Mouse (Mus musculus): ENCODE results near the gene C2.
"Not testable (repeated sequence)": the region's sequence is repeated elsewhere in the genome, so short reads cannot be mapped to it uniquely, and the experiment has no call there.

C2 gene

DNA sequence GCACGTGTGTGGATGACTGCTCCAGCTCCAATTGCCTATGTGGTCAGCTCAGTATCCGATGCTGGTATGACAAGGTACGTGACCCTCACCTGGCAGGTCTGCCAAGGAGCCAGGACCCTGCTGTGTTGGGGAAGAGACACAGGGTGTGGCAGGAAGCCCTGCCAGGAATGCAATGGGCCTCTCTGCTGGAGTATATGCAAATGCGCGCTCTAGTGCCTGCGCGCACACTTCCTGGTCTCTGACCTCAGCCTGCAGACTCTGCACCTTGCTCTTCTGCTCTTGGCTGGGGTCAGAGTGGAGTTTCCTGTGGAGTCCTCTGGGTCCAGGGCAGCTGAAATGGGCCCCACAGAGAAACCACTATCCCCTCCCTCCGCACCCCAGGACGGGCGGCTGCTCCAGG is 12.9 kb upstream of the C2 start:
- DNase-seq: no peak

DNA sequence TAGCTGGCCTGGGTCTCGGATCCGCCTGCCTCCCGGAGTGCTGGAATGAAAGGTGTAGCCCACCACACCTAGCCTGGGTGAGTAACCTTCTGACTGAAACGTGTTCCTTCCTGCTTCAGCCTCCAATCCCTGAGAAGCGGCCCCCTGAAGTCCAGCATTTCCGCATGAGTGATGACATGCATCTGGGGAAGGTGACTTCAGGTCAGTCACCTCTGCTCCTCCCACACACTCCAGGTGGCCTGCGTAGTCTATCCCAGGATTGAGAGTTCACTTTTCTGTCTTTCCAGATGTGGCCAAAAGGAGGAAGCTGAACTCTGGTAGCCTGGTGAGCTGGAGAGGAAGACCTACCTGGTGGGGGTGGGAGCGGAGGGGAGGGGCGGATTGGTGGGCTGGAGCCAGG is 4.8 kb upstream of the C2 start:
- DNase-seq: no peak

DNA sequence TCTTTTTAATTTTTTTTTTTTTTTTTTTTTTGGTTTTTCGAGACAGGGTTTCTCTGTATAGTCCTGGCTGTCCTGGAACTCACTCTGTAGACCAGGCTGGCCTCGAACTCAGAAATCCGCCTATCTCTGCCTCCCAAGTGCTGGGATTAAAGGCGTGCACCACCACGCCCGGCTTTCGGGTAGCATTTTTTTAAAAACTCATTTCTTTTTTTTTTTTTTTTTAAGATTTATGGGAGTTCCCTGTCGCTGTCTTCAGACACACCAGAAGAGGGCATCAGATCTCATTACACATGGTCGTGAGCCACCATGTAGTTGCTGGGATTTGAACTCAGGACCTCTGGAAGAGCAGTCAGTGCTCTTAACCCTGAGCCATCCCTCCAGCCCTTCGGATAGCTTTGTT is 3.9 kb upstream of the C2 start:
- not testable (repeated sequence) for DNase-seq

DNA sequence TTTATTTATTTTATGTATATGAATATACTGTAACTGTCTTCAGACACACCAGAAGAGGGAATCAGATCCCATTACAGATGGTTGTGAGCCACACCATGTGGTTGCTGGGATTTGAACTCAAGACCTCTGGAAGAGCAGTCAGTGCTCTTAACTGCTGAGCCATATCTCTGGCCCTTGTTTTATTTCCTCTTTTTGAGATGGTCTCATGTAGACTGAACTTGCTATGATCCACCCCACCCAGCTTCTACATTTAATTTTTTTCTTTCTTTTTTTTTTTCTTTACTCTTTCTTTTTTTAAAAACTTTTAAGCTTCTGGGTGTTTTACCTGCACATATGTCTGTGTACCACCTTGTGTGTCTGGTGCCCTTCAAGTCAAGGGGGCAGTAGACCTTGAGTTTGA is 2.8 kb upstream of the C2 start:
- not testable (repeated sequence) for DNase-seq

DNA sequence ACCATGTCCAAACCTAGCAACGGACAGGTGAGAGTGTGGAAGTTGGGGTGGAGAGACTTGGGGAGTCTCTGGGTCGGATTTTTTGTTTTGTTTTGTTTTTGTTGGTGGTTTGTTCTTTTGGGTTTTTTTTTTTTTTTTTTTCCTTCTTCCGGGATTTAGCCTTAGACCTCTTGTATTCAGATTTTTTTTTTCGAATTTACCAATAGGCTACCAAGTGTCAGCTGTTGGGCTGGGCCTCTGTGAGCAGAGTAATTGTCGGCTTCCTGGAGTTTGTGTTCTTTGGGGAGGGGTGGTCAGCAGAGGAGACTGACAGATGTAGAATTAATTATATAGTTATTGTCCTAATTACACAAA is 1.8 kb upstream of the C2 start:
- no peak for DNase-seq

DNA sequence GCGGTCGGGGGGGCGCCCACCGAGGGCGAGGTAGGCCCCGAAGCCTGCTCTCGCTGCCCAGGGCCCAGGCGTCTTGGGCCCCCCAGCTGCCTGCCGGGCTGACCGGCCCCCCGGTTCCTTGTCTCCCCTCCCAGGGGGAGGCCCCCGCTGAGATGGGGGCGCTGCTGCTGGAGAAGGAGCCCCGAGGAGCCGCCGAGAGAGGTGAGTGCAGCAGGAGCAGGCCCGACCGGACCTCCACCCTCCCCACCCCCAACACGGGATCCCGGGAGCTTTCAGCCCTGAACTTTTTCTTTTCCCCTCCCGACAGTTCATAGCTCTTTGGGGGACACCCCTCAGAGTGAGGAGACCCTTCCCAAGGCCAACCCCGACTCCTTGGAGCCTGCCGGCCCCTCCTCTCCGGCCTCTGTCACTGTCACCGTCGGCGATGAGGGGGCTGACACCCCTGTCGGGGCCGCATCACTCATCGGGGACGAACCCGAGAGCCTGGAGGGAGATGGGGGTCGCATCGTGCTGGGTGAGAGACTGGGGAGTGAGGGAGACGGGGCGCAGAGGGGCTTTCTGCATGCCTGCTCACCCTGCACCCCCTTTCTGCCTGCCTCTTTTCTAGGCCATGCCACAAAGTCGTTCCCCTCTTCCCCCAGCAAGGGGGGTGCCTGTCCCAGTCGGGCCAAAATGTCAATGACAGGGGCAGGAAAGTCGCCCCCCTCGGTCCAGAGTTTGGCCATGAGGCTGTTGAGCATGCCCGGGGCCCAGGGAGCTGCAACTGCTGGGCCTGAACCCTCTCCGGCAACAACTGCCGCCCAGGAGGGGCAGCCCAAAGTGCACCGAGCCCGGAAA is 1.2 kb upstream of the C2 start:
- DNase-seq: peak; percentile 56

DNA sequence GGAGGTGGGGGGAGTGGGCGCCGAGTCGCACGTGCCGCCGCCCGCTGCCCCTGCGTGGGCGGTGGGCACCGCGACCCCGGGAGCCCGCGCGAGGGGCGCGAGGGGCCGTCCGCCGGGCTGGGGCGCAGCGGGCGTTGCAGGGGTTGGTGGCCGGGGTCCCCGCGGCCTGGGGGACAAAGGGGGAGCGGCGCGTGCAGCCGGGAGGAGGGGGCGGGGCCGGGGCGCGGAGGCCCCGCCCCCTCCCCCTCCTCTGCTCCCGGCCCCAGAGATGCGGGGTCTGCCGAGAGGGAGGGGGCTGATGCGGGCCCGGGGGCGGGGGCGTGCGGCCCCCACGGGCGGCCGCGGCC is 614 bp upstream of the C2 start:
- no peak for DNase-seq

DNA sequence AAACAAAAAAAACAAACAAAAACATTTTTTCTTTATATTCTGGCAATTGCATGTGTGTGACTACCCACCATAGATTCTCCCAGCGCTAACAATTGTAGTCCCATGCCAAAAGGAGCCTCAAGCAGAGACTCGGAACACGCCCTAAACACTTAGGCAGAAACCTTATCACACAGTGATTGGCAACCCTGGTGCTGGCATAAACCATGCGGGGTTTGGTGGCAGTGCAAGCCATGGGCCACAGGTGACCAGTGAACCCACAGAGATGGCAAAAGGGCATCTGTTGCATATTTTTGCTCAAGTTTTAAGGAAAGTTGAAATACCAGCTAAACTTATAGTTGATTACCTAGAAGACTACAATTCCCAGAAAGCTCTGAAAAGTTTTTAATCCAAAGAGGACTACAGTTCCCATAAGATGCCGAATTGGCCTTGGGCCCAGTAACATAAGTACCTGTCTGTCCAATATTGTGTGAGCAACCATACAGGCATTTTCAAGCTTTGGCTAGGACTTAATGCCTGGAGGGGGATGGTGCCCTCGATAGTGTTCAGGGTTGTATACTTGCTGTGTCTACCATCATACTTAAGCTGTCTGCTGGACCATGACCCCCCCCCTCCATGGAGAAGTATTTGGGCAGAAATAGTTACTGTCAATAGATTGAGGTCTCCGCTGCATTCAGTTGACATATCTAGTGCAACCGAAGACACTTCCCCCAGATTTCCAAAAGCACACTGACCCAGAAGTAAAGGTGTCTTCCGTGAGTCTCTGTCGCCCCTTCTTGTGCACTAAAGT is 499 bp downstream of the C2 start:
- DNase-seq: no peak

DNA sequence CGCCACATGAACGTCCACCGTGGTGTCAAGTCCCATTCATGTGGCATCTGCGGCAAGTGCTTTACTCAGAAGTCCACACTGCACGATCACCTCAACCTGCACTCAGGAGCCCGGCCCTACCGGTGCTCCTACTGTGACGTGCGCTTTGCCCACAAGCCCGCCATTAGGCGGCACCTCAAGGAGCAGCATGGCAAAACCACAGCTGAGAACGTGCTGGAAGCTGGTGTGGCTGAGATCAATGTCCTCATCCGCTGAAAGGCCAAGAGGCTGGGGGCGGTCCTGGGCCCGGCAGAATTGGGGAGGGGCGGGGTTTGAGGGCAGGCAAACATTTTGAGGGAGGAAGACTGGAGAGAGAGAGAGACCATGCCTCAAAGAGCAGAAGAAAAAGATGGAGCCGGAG is 1.7 kb downstream of the C2 start:
- DNase-seq: no peak

DNA sequence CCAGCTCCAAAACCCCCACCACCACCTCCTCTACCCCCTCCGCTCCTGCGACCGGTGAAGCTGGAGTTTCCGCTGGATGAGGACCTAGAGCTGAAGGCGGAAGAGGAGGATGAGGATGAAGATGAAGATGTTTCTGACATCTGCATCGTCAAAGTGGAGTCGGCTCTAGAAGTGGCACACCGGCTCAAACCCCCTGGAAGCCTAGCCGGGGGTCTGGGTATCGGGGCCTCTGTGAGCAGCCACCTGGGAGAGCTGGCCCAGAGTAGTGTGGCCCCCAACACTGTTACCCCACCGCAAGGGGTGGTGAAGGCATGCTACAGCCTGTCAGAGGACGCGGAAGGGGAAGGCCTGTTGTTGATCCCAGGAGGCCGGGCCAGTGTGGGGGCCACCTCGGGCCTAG is 2.3 kb downstream of the C2 start:
- no peak for DNase-seq

DNA sequence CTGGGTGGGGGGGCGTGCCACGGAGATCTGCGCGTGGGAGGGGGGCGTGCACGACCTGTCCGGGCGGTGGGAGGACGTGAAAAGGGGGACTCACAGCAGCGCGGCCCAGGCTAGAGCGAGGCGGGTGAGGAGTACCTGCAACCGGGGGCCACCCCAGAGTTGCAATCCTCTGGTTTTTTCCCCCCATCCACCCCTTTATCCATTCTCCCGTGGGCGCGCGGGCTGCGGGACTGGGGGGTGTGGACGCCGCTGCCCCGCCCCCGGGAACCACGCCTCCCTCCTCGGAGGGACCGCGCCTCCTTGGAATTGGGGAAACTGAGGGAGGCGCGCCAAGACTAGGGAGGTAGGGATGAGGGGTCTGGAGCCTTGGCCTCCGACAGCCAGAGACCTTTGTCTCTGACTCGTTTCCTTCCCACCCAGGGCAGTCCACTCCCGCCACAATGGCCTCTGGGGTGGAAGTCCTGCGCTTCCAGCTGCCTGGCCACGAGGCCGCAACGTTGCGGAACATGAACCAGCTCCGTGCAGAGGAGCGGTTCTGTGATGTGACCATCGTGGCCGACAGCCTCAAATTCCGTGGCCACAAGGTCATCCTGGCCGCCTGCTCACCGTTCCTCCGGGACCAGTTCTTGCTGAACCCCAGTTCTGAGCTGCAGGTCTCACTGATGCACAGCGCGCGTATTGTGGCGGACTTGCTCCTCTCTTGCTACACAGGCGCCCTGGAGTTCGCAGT is 3.1 kb downstream of the C2 start:
- peak; percentile 38 to 56 for DNase-seq

DNA sequence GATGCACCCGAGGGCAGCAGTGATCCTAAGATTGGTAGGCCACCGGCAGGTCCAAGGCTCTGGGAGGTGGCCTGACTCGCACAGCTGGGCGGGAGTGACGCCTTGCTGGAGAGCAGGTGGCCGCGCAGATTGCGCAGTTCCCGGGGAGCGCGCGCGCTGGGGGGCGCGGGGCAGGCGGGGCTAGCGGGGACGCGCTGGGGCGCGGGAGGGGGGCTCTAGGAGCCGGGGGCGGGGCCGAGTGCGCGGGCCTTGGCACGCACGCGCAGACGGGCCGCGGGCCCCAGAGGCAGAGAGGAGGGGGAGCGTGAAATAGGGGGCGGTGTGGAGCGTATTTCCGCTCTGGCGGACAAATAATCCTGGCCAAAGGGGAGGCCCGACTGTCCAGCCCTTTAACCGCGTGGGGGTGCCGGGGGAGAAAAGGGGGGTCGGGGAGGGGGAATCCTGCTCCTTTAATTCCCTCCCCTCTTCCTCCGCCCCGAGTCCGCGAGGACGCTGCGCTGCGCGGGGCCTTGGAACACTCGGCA is 3.9 kb downstream of the C2 start:
- peak; percentile 82 to 84 for DNase-seq

DNA sequence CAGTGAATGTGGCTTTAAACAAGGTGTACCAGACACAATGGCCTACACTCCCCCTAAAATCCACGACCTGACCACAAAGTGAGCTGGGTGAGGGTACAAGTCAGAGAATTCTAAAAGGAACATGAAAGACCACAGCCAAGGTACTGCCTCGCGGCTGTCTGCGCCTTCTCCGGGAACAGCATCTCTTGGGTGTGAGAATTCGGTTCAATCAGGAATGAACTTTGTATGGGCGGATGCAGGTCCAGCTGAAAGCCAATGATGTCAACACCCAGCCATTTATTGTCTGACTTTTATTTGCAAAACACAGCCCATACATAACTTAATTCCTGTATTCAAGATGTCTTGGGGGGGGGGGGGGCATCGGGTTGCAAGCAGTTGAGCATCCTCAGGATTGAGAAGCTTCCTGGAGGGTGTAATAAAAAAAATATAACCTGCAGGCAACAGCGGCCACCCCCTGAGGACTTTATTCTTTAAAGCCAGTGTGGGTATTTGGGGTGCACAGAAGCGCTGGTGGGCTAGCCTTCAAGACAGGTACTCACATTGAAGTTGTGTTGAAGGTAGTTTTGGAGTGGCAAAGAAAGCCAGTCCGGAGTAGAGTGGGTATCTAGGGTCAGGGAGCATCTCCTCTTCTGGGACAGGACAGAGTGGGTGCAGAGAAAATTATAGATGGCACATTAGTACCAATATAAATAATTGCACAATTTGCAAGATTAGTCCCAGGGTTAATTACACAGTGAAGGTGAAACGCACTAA is 4.8 kb downstream of the C2 start:
- no peak for DNase-seq

DNA sequence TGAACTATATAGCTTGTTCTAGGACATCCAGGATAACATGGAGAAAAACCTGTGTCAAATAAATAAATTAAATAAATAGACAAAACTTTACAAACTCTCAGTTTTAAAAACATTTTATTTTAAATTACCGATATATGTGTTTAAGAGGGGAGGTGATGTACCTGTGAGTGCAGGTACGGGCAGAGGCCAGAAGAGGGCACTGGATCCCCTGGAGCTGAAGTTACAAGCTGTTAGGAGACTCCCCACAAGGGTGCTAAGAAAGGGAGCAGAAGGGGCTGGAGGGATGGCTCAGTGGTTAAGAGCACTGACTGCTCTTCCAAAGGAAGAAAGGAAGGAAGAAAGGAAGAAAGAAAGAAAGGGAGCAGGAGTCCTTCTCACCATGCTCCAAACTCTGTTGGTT is 6.7 kb downstream of the C2 start:
- no peak for DNase-seq

DNA sequence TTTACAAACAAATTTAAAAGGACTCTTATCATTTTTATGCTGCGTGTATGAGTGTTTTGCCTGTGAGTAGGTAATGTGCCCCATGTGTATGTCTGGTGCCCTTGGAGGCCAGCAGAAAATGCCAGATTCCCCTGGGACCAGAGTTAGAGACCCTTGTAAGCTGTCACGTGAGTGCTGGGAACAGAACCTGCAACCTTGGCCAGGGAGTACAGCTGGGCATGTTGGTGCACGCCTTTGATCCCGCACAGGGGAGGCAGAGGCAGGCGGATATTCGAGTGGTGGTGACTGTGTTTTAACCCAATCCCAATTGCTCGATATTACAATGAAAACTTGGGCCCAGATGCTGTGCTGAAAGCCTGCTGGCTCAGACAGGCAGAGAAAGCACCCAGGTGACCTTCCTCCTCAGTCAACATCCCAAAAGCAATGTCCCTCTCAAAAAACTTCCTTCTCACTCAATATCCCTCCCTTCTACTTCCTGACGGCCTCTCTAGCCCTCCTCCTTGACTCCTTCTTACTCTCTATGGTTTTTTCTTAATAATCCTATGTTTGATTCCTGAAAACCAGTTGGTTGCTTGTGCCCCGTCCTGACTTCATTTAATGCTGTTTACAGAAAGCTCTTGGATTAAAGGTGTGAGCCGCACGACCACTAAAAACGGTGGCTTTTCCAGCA is 7.9 kb downstream of the C2 start:
- no peak for DNase-seq

DNA sequence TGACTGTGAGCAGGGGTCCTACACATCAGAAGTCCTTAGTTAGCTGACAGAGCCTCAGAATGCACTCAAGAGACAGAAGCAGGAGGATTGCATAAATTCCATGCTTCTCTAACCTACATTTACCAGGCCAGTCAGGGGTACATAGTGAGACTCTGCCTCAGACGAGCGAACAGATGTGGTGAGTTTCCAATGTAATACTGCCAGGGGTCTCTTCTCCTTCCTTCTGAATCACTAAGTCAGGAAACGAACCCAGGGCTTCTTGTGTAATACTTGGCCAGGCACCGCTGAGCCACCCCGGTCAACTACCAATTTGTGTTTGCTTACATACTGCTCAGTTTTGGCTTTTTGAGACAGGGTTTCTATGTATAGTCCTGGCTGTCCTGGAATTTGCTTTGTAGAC is 10.1 kb downstream of the C2 start:
- no peak for DNase-seq

DNA sequence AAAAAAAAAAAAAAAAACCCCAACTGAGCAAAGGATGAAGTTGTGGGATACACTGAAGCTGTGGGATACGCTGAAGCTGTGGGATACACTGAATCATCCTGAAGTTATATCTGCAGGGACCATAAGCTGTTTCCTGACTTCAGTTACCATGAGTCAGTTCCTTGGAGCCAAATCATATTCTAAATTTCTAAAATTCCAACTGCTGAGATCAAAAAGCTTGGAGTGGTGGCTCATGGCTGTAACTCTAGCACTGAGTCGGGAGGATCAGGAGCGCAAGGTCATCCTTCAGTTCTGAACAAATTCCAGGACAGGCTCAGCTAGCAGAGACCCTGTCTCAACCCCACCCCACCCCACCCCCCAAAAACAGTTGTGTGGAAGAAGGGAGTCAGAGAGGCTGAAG is 12.4 kb downstream of the C2 start:
- DNase-seq: no peak

DNA sequence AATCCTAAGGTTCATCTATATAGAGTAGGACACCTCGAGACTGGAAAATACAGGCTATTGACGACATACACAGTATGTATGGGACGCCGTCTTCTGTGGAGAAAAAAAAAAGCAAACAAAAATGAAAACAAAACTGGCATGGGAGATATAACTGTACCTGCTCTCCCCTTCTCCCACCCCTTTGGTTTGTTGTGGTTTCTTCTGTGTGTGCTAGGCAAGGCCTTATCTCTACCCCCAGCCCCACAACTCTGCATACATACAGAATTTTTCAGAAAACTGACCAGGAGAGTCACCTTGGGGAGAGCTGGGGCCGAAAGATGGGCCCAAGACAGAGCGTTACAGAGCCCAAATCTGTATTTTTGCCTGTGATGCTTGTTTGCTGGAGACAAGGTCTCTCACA is 13.4 kb downstream of the C2 start:
- no peak for DNase-seq

DNA sequence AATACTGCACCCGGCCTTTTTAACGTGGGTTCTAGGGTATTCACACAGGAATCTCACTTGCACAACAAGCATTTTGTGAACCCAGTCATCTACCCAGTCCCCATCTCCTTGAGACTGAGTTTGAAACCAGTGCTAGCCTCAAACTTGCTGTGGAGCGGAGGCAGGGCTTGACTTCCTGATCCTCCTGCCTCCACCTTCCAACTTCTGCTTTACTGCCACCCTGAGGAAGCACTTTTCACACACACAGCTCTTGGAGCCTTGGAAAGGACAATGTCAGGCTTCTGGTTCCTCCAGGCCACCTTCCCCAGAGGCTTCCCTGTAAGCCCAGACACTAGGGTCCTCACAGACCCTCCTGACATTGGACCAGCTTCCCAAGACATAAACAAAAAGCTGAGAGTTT is 14.7 kb downstream of the C2 start:
- DNase-seq: no peak

DNA sequence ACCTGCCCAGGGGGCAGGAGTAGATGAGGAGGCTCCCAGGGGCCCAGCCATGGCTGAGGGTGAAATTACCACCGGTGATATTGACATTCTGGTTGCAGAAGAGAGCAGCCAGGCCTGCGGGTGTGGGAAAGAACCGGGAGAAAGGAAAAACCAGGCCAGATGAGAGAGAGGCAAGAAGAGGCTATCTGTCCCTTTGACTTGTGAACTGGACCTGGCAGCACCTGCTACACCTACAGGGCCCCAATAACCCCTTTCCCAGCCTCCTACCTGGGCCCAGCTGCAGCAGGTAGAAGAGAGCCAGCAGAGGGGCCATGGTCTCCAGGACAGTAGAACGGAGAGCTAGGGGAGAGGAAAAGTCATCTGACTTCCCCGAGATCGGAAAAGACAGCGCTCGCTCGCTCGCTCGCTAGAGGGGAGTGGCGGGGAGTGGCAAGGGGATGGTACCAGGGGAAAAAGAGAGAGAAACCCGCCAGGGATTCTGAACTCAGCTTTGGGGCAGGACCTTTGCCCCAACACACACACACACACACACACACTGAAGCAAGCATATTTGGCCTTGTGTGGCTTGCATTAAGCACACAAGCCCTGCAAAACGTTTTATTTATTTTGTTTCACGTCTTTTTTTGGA is 16.3 kb downstream of the C2 start, which contains the start of gene Gm20547:
Gm20547 (minus strand) TSS at position 360 of the 628 bp plus-strand sequence.
- DNase-seq: no peak

DNA sequence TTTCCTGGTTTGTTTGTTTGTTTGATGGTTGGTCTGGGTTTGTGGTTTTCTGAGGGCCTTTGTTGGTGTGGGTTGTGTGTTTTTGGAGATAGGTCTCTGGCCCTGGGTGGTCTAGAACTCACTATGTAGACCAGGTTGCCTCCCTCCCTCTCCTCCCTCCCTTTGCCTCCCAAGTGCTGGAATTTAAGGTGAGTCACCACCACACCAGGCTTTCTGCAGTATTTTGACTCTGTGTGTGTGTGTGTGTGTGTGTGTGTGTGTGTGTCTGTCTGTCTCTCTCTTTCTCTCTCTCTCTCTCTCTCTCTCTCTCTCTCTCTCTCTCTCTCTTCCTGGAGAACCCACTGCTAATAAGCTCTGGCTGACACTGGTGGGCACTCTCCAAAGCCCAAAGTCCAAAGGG is 16.9 kb downstream of the C2 start:
- DNase-seq: no peak
